Mouse (Mus musculus) kidney, adult 8-10 months (tissue): Measurements from ENCODE around the gene Nol7.

ENCODE experiments used
- DNase-seq, 2 experiments: peaks; one replicate each; pipeline ENCODE4 v3.0.0; 2022

Nol7 gene

GRCm38 (mm10) chr13:43398297-43399080 lies at the start of gene Nol7:
Gene Nol7 (plus strand): TSS chr13:43398390.
- peak; percentile 89 to 94 for DNase-seq

- no peak for DNase-seq
These were observed 48.8 kb upstream of the Nol7 start for GRCm38 (mm10) chr13:43349376-43349775.

- no peak for DNase-seq
These were observed 47.6 kb upstream of the Nol7 start for GRCm38 (mm10) chr13:43350489-43351169.

GRCm38 (mm10) chr13:43353356-43353755 lies 44.8 kb upstream of the Nol7 start:
- DNase-seq = no peak

GRCm38 (mm10) chr13:43354362-43354761 lies 43.8 kb upstream of the Nol7 start:
- no peak for DNase-seq

- no peak for DNase-seq
These were observed 41.7 kb upstream of the Nol7 start for GRCm38 (mm10) chr13:43356346-43357125.

GRCm38 (mm10) chr13:43360534-43360933 lies 37.7 kb upstream of the Nol7 start:
- no peak for DNase-seq

GRCm38 (mm10) chr13:43362353-43362752 lies 35.8 kb upstream of the Nol7 start:
- DNase-seq = peak; percentile 21 to 57

GRCm38 (mm10) chr13:43364985-43365824 lies 33.0 kb upstream of the Nol7 start, which contains the start of gene Sirt5:
Gene Sirt5 (plus strand): TSS chr13:43365496.
- peak; percentile 88 to 91 for DNase-seq

GRCm38 (mm10) chr13:43365825-43366184 lies 32.4 kb upstream of the Nol7 start:
- no peak for DNase-seq

GRCm38 (mm10) chr13:43370063-43370462 lies 28.1 kb upstream of the Nol7 start:
- no peak for DNase-seq

GRCm38 (mm10) chr13:43372892-43373291 lies 25.3 kb upstream of the Nol7 start:
- no peak for DNase-seq

- no peak for DNase-seq
These were observed 24.0 kb upstream of the Nol7 start for GRCm38 (mm10) chr13:43374205-43374604.

GRCm38 (mm10) chr13:43374918-43375432 lies 23.2 kb upstream of the Nol7 start:
- no peak for DNase-seq

GRCm38 (mm10) chr13:43379989-43380388 lies 18.2 kb upstream of the Nol7 start:
- DNase-seq = no peak

GRCm38 (mm10) chr13:43385321-43385720 lies 12.9 kb upstream of the Nol7 start:
- no peak for DNase-seq

- no peak for DNase-seq
These were observed 392 bp upstream of the Nol7 start for GRCm38 (mm10) chr13:43397700-43398296.

- no peak for DNase-seq
These were observed 1.4 kb downstream of the Nol7 start for GRCm38 (mm10) chr13:43399576-43399975.

GRCm38 (mm10) chr13:43412311-43412710 lies 14.1 kb downstream of the Nol7 start:
- no peak for DNase-seq

- DNase-seq = peak in 1 of 2 experiments; percentile 36
These were observed 15.4 kb downstream of the Nol7 start for GRCm38 (mm10) chr13:43413611-43414010.

GRCm38 (mm10) chr13:43415249-43415648 lies 17.1 kb downstream of the Nol7 start:
- no peak for DNase-seq

GRCm38 (mm10) chr13:43428436-43428835 lies 30.2 kb downstream of the Nol7 start:
- DNase-seq = no peak
